Mouse (Mus musculus) midbrain, embryonic 10.5 days (tissue): Measurements from ENCODE around the gene Lsp1. TPM values are rescaled to one million over a fixed set of nuclear protein-coding genes. Genes with fewer than 3 reads are reported as not detected.

Source experiments
- DNase-seq: peaks from one replicate; pipeline ENCODE4 v3.0.0-alpha.2; 2017; ENCODE audit warnings: low spot score
- H3K27ac ChIP-seq: fragments of 300-500 bp; sonication (generic); replicated peaks from 2 replicates; pipeline ENCODE4 v1.5.1; 2016; ENCODE audit warnings: mild to moderate bottlenecking
- H3K27me3 ChIP-seq: fragments of 300-500 bp; sonication (generic); 2 replicates; pipeline ENCODE4 v1.6.1; 2016; ENCODE audit warnings: low read depth, mild to moderate bottlenecking; ENCODE audit not compliant: poor library complexity, severe bottlenecking
- H3K36me3 ChIP-seq: fragments of 300-500 bp; sonication (generic); 2 replicates; pipeline ENCODE4 v1.6.1; 2016; ENCODE audit warnings: mild to moderate bottlenecking, moderate library complexity
- H3K4me1 ChIP-seq: fragments of 300-500 bp; sonication (generic); 2 replicates; pipeline ENCODE4 v1.6.1; 2016
- H3K4me3 ChIP-seq: fragments of 300-500 bp; sonication (generic); 2 replicates; pipeline ENCODE4 v1.5.1; 2016; ENCODE audit warnings: mild to moderate bottlenecking, moderate library complexity
- H3K9me3 ChIP-seq: fragments of 300-500 bp; sonication (generic); replicated peaks from 2 replicates; pipeline ENCODE4 v1.6.1; 2016; ENCODE audit warnings: mild to moderate bottlenecking
- WGBS: fragments of 180-500 bp; shearing (Covaris S2); methylation state at CpG from one replicate; pipeline ENCODE4 v1.1.7; 2016; 5-methylcytosine and 5-hydroxymethylcytosine counted together
- polyA plus RNA-seq: library from polyadenylated mRNA; unstranded; fragments of >200 nt; fragmentation: Nextera tagmentation; extraction: Ambion mirVana; gene quantifications from 2 replicates; pipeline ENCODE4 v1.2.1, GENCODE M21; 2016

Lsp1 gene
- polyA plus RNA-seq, 1 experiment from 2014 or later = 14.2 TPM

- no peaks in the 10 kb centered on the region for H3K9me3 ChIP-seq
- H3K4me3 ChIP-seq = no peak overlapping the region
- H3K27me3 ChIP-seq = no peaks in the 10 kb centered on the region
- WGBS = 90% methylated on average over 2 of the region's 2 CpGs
- H3K4me1 ChIP-seq = 0 out of 2 replicates have a peak, but pooled peaks cover 8% of the 10 kb centered on the region
- no peak overlapping the region for H3K27ac ChIP-seq
- DNase-seq = no peak
- H3K36me3 ChIP-seq = no peaks in the 10 kb centered on the region
Measured at GRCm38 (mm10) chr7:142497775-142498174, 37.2 kb downstream of the Lsp1 start.

- Histone ChIP-seq H3K36me3 (no peaks in the 10 kb centered on the region), H3K27me3 (no peaks in the 10 kb centered on the region), H3K27ac (peak within 1 kb of the TSS; percentile 56; the same call in 1 of the 2 replicates), H3K4me1 (0 out of 2 replicates have a peak, but pooled peaks cover 8% of the 10 kb centered on the region), H3K9me3 (no peaks in the 10 kb centered on the region), H3K4me3 (no peak within 1 kb of the TSS)
- no peak for DNase-seq
- 83% methylated on average over 2 of the region's 2 CpGs for WGBS
Measured at GRCm38 (mm10) chr7:142498575-142498974, 38.0 kb downstream of the Lsp1 start, which contains the start of gene Tnnt3. Tnnt3 (plus strand) TSS chr7:142498836.

- Histone ChIP-seq H3K36me3 (no peaks in the 10 kb centered on the region), H3K27me3 (no peaks in the 10 kb centered on the region), H3K27ac (peak overlapping the region; percentile 28; the same call in 1 of the 2 replicates), H3K9me3 (no peaks in the 10 kb centered on the region), H3K4me1 (0 out of 2 replicates have a peak, but pooled peaks cover 8% of the 10 kb centered on the region), H3K4me3 (no peak overlapping the region)
- no peak for DNase-seq
- whole genome bisulfite sequencing = 61% methylated on average over 5 of the region's 5 CpGs
Measured at GRCm38 (mm10) chr7:142499010-142499721, 38.6 kb downstream of the Lsp1 start.

- H3K9me3 ChIP-seq = no peaks in the 10 kb centered on the region
- WGBS = 79% methylated on average over 1 of the region's 1 CpGs
- H3K4me1 ChIP-seq = peaks cover 12% of the 10 kb centered on the region; the same call in 1 of the 2 replicates
- no peaks in the 10 kb centered on the region for H3K27me3 ChIP-seq
- H3K4me3 ChIP-seq = no peak overlapping the region
- no peaks in the 10 kb centered on the region for H3K36me3 ChIP-seq
- no peak for DNase-seq
- H3K27ac ChIP-seq = no peak overlapping the region
Measured at GRCm38 (mm10) chr7:142500032-142500431, 39.4 kb downstream of the Lsp1 start.

- 81% methylated on average over 4 of the region's 4 CpGs for WGBS
- H3K27ac ChIP-seq = no peak overlapping the region
- H3K9me3 ChIP-seq = no peaks in the 10 kb centered on the region
- H3K36me3 ChIP-seq = no peaks in the 10 kb centered on the region
- H3K27me3 ChIP-seq = no peaks in the 10 kb centered on the region
- no peak overlapping the region for H3K4me3 ChIP-seq
- H3K4me1 ChIP-seq = peaks cover 44% of the 10 kb centered on the region
- DNase-seq = no peak
Measured at GRCm38 (mm10) chr7:142503206-142503605, 42.6 kb downstream of the Lsp1 start.

GRCm38 (mm10) chr7:142505942-142506341 is 45.3 kb downstream of the Lsp1 start:
- Histone ChIP-seq H3K27me3 (no peaks in the 10 kb centered on the region), H3K9me3 (no peaks in the 10 kb centered on the region), H3K4me1 (peaks cover 51% of the 10 kb centered on the region), H3K27ac (peak overlapping the region; percentile 72), H3K4me3 (no peak overlapping the region), H3K36me3 (no peaks in the 10 kb centered on the region)
- peak; percentile 43 for DNase-seq
- 10% methylated on average over 2 of the region's 2 CpGs for WGBS

GRCm38 (mm10) chr7:142506501-142506900 is 45.9 kb downstream of the Lsp1 start:
- Histone ChIP-seq H3K36me3 (no peaks in the 10 kb centered on the region), H3K4me1 (peaks cover 51% of the 10 kb centered on the region), H3K9me3 (no peaks in the 10 kb centered on the region), H3K4me3 (no peak overlapping the region), H3K27me3 (no peaks in the 10 kb centered on the region), H3K27ac (peak overlapping the region; percentile 72)
- WGBS = 28% methylated on average over 4 of the region's 4 CpGs
- DNase-seq = peak; percentile 34

- Histone ChIP-seq H3K9me3 (no peaks in the 10 kb centered on the region), H3K27me3 (no peaks in the 10 kb centered on the region), H3K27ac (peak overlapping the region; percentile 72), H3K4me1 (peaks cover 51% of the 10 kb centered on the region), H3K4me3 (no peak overlapping the region), H3K36me3 (no peaks in the 10 kb centered on the region)
- 91% methylated on average over 9 of the region's 9 CpGs for WGBS
- DNase-seq = no peak
Measured at GRCm38 (mm10) chr7:142507453-142507852, 46.8 kb downstream of the Lsp1 start.

GRCm38 (mm10) chr7:142509518-142509917 is 48.9 kb downstream of the Lsp1 start:
- no peaks in the 10 kb centered on the region for H3K9me3 ChIP-seq
- H3K27me3 ChIP-seq = no peaks in the 10 kb centered on the region
- no peaks in the 10 kb centered on the region for H3K36me3 ChIP-seq
- 52% methylated on average over 14 of the region's 14 CpGs for WGBS
- peak; percentile 34 for DNase-seq
- H3K4me3 ChIP-seq = no peak overlapping the region
- H3K4me1 ChIP-seq = peaks cover 51% of the 10 kb centered on the region
- H3K27ac ChIP-seq = peak overlapping the region; percentile 87

GRCm38 (mm10) chr7:142510021-142510777 is 49.6 kb downstream of the Lsp1 start:
- H3K4me3 ChIP-seq = peak overlapping the region; percentile 20; the same call in 1 of the 2 replicates

GRCm38 (mm10) chr7:142514048-142514447 is 53.4 kb downstream of the Lsp1 start:
- WGBS = 90% methylated on average over 4 of the region's 4 CpGs

More at GRCm38 (mm10) chr7:142510021-142510777, 49.6 kb downstream of the Lsp1 start:
- Histone ChIP-seq H3K27me3 (no peaks in the 10 kb centered on the region), H3K9me3 (no peaks in the 10 kb centered on the region), H3K27ac (peak overlapping the region; percentile 87), H3K4me1 (peaks cover 45% of the 10 kb centered on the region), H3K36me3 (no peaks in the 10 kb centered on the region)
- 8% methylated on average over 12 of the region's 12 CpGs for WGBS
- peak; percentile 78 for DNase-seq

GRCm38 (mm10) chr7:142516221-142516978 is 55.8 kb downstream of the Lsp1 start:
- peak overlapping the region; percentile 82 for H3K27ac ChIP-seq
- H3K4me3 ChIP-seq = no peak overlapping the region
- WGBS = 62% methylated on average over 21 of the region's 21 CpGs
- no peaks in the 10 kb centered on the region for H3K27me3 ChIP-seq
- no peaks in the 10 kb centered on the region for H3K9me3 ChIP-seq
- DNase-seq = no peak
- no peaks in the 10 kb centered on the region for H3K36me3 ChIP-seq
- peaks cover 17% of the 10 kb centered on the region for H3K4me1 ChIP-seq

More at GRCm38 (mm10) chr7:142514048-142514447, 53.4 kb downstream of the Lsp1 start:
- no peak for DNase-seq
- no peaks in the 10 kb centered on the region for H3K36me3 ChIP-seq
- H3K4me1 ChIP-seq = peaks cover 32% of the 10 kb centered on the region
- H3K4me3 ChIP-seq = no peak overlapping the region
- H3K27me3 ChIP-seq = no peaks in the 10 kb centered on the region
- no peaks in the 10 kb centered on the region for H3K9me3 ChIP-seq
- peak overlapping the region; percentile 55 for H3K27ac ChIP-seq
